Mouse (Mus musculus) T-helper 2 cell (primary cell): Measurements from ENCODE around the gene Iqce.

Source experiments
- in situ Hi-C: fragments of 300-600 bp; cut with MboI, MseI; formaldehyde crosslinking; loops from one replicate; pipeline ENCODE4 v1.15.1; 2025; ENCODE audit warnings: high pct_unique_total_duplicates

The Iqce gene

GRCm38 (mm10) chr5:140661875-140662643 lies 40.1 kb downstream of the Iqce start:
- in situ Hi-C loops, result no loop called here

GRCm38 (mm10) chr5:140661427-140661826 lies 40.8 kb downstream of the Iqce start:
- in situ Hi-C loops, result no loop called here

GRCm38 (mm10) chr5:140660398-140660797 lies 41.8 kb downstream of the Iqce start:
- in situ Hi-C loops, result no loop called here

- in situ Hi-C loops, result no loop called here
These were observed 42.4 kb downstream of the Iqce start for GRCm38 (mm10) chr5:140659607-140660272.

GRCm38 (mm10) chr5:140654096-140654845 lies 47.9 kb downstream of the Iqce start:
- in situ Hi-C loops, result no loop called here

GRCm38 (mm10) chr5:140652587-140652986 lies 49.6 kb downstream of the Iqce start:
- in situ Hi-C loops, result no loop called here

- in situ Hi-C loops, result no loop called here
These were observed 50.9 kb downstream of the Iqce start for GRCm38 (mm10) chr5:140651231-140651630.

GRCm38 (mm10) chr5:140649881-140650414 lies 52.2 kb downstream of the Iqce start:
- in situ Hi-C loops, result no loop called here

GRCm38 (mm10) chr5:140649101-140649667 lies 53.0 kb downstream of the Iqce start:
- in situ Hi-C loops, result no loop called here

- in situ Hi-C loops, result no loop called here
These were observed 53.6 kb downstream of the Iqce start, which contains the start of gene Ttyh3 for GRCm38 (mm10) chr5:140648519-140649100. TSS of gene Ttyh3 (minus strand) at chr5:140649031.

- in situ Hi-C loops, result no loop called here
These were observed 54.2 kb downstream of the Iqce start for GRCm38 (mm10) chr5:140647821-140648518.

- in situ Hi-C loops, result no loop called here
These were observed 55.0 kb downstream of the Iqce start for GRCm38 (mm10) chr5:140647031-140647760.

- in situ Hi-C loops, result no loop called here
These were observed 56.0 kb downstream of the Iqce start for GRCm38 (mm10) chr5:140646171-140646570.

- in situ Hi-C loops, result no loop called here
These were observed 56.7 kb downstream of the Iqce start for GRCm38 (mm10) chr5:140645454-140645853.

GRCm38 (mm10) chr5:140644702-140645201 lies 57.4 kb downstream of the Iqce start:
- in situ Hi-C loops, result no loop called here

- in situ Hi-C loops, result no loop called here
These were observed 57.9 kb downstream of the Iqce start for GRCm38 (mm10) chr5:140644263-140644662.

GRCm38 (mm10) chr5:140642076-140642475 lies 60.1 kb downstream of the Iqce start:
- in situ Hi-C loops, result no loop called here

GRCm38 (mm10) chr5:140641254-140641928 lies 60.8 kb downstream of the Iqce start:
- in situ Hi-C loops, result no loop called here

- in situ Hi-C loops, result no loop called here
These were observed 61.4 kb downstream of the Iqce start for GRCm38 (mm10) chr5:140640812-140641211.
